Mouse (Mus musculus): Measurements from ENCODE around the gene Klhl5. TPM values are rescaled to one million over a fixed set of nuclear protein-coding genes. Genes with fewer than 3 reads are reported as not detected.
A peak's percentile ranks its signal among the peaks of the same experiment; 100 is the strongest.

Klhl5 gene
- total and polyA plus RNA-seq, 2 experiments from 2014 or later: 49.1 to 49.8 TPM

DNA sequence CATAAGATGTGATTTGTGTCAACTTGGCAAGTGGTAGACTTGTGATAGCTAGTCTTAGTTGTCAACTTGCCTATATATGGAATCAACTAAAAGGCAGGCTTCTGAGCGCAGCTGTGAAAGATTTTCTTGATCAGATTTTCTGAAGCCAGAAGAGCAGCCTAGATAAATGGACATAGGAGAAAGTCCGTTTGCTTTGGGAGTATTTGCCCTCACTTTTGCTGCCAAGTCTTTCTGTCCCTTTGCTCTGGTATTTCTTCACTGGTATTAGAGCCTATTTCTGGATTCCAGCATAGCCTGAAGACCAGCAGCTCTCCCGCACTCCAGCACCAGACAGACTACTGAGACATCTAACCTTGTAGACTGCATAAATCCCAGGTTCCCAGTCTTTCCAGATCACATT is 15.3 kb downstream of the Klhl5 start:
- Histone ChIP-seq H3K27ac (no peak overlapping the region), H3K27me3 (ENCODE audit: insufficient read depth, low read length) (no peaks in the 10 kb centered on the region), H3K4me2 (ENCODE audit: low read depth, low read length) (no peak overlapping the region), H3K36me3 (ENCODE audit: insufficient read depth, low read length) (no peaks in the 10 kb centered on the region), H3K9ac (replicated peaks; ENCODE audit: low read length) (no peak overlapping the region), H3K4me3 (ENCODE audit: low read length) (no peak overlapping the region), H3K4me1 (ENCODE audit: insufficient read depth, low read length) (no peaks in the 10 kb centered on the region), H3K9me3 (ENCODE audit: low read length) (no peaks in the 10 kb centered on the region)
- TF ChIP-seq CTCF (IDR thresholded peaks at IDR 0.05; ENCODE audit: low read depth): no peak
- ATAC-seq (no peak), DNase-seq (ENCODE audit: low spot score) (no peak)
- WGBS: 85% methylated on average over 3 of the region's 3 CpGs

DNA sequence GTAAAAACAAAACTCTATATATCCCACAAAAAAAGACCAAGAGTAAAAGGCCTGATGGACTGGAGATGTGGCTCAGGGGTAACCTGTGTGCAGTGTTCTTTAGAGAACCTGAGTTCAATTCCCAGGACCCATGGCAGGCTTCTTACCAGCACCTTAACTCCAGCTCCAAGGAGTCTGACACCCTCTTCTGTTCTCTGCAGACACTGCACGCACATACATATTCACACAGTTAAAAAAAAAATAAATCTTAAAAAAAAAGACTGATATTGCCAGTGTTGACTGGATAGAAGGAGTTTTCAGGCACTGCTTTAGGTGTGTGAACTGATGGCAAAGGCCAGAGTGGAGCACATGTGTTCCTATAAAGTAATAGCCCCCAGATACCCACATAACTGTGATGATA is 18.8 kb downstream of the Klhl5 start:
- no peaks in the 10 kb centered on the region for H3K36me3 ChIP-seq (ENCODE audit: insufficient read depth, low read length)
- H3K4me1 ChIP-seq (ENCODE audit: insufficient read depth, low read length): no peaks in the 10 kb centered on the region
- no peak overlapping the region for H3K9ac ChIP-seq (replicated peaks; ENCODE audit: low read length)
- no peak overlapping the region for H3K4me2 ChIP-seq (ENCODE audit: low read depth, low read length)
- no peak overlapping the region for H3K4me3 ChIP-seq (ENCODE audit: low read length)
- TF ChIP-seq CTCF (IDR thresholded peaks at IDR 0.05; ENCODE audit: low read depth): 0 out of 2 replicates have a peak, but pooled peaks have one; percentile 10
- WGBS: 87% methylated on average over 1 of the region's 1 CpGs
- no peak for DNase-seq (ENCODE audit: low spot score)
- no peaks in the 10 kb centered on the region for H3K27me3 ChIP-seq (ENCODE audit: insufficient read depth, low read length)
- H3K27ac ChIP-seq: no peak overlapping the region
- H3K9me3 ChIP-seq (ENCODE audit: low read length): no peaks in the 10 kb centered on the region
- ATAC-seq: no peak

DNA sequence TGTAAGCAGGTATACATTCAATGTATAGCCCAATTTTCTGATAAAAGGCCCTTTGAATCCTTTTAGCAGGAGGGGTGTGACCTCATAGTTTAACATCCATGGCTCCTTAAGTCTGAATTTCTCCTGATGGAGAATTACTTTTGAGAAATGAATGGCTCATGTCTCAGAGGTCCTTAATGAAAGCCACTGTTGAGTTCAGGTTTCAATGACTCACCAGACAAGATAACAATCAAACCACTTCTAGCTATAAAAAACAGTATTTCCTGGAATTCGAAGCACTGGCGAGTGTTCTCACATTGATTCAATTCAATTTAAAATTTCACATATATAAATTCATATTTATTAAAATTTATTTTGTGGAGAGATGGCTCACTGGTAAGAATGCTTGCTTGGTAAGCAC is 21.1 kb downstream of the Klhl5 start:
- no peak for DNase-seq (ENCODE audit: low spot score)
- WGBS: 90% methylated on average over 2 of the region's 2 CpGs
- Histone ChIP-seq H3K4me1 (ENCODE audit: insufficient read depth, low read length) (no peaks in the 10 kb centered on the region), H3K9me3 (ENCODE audit: low read length) (no peaks in the 10 kb centered on the region), H3K27ac (no peak overlapping the region), H3K4me3 (ENCODE audit: low read length) (no peak overlapping the region), H3K4me2 (ENCODE audit: low read depth, low read length) (no peak overlapping the region), H3K27me3 (ENCODE audit: insufficient read depth, low read length) (no peaks in the 10 kb centered on the region), H3K36me3 (ENCODE audit: insufficient read depth, low read length) (no peaks in the 10 kb centered on the region), H3K9ac (replicated peaks; ENCODE audit: low read length) (no peak overlapping the region)
- no peak for TF ChIP-seq CTCF (IDR thresholded peaks at IDR 0.05; ENCODE audit: low read depth)
- ATAC-seq: no peak

DNA sequence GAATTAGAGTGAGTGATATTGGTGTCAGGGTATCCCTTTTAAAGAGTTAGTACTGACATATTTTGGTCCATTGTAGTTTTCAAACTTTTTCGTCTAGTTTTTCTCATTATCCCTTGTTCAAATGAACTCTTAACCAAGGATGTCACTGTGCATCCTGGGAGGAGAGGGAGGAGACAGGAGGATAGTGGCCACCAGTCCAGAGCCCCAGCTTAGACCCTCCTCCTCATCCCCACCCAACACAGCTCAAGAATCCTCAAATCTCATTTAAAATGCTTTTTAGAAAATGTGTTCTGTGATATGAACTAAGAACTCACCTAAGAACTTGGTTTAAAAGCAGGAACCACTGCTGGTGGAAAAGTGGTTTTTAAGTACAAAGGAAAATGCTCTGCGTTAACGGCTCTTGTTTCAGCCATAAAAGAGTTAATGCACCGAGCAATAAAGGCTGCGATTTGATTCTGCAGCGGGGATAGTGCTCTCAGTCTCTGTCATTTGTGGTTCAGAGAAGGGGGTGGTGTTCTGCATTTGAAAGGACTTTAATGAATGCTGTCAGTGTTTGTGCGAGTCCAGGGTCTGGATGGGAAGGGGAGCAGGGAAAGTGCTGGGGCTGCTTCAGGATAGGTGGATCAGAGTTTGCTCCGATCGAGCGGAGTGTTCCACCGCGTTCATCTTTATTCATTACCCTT is 23.3 kb downstream of the Klhl5 start:
- H3K9me3 ChIP-seq (ENCODE audit: low read length): no peaks in the 10 kb centered on the region
- 3% methylated on average over 12 of the region's 12 CpGs for WGBS
- H3K27me3 ChIP-seq (ENCODE audit: insufficient read depth, low read length): no peaks in the 10 kb centered on the region
- peak overlapping the region; percentile 82 for H3K27ac ChIP-seq
- peak overlapping the region; percentile 63 for H3K9ac ChIP-seq (replicated peaks; ENCODE audit: low read length)
- DNase-seq (ENCODE audit: low spot score) (peak; percentile 80), ATAC-seq (peak; percentile 94)
- H3K4me2 ChIP-seq (ENCODE audit: low read depth, low read length): peak overlapping the region; percentile 62
- H3K4me3 ChIP-seq (ENCODE audit: low read length): peak overlapping the region; percentile 53
- no peaks in the 10 kb centered on the region for H3K36me3 ChIP-seq (ENCODE audit: insufficient read depth, low read length)
- no peak for TF ChIP-seq CTCF (IDR thresholded peaks at IDR 0.05; ENCODE audit: low read depth)
- H3K4me1 ChIP-seq (ENCODE audit: insufficient read depth, low read length): 0 out of 2 replicates have a peak, but pooled peaks cover 3% of the 10 kb centered on the region

- TF ChIP-seq CTCF (IDR thresholded peaks at IDR 0.05; ENCODE audit: low read depth): no peak
- H3K4me1 ChIP-seq (ENCODE audit: insufficient read depth, low read length): 0 out of 2 replicates have a peak, but pooled peaks cover 3% of the 10 kb centered on the region
- no peaks in the 10 kb centered on the region for H3K27me3 ChIP-seq (ENCODE audit: insufficient read depth, low read length)
- H3K4me3 ChIP-seq (ENCODE audit: low read length): peak overlapping the region; percentile 53
- H3K36me3 ChIP-seq (ENCODE audit: insufficient read depth, low read length): no peaks in the 10 kb centered on the region
- H3K27ac ChIP-seq: peak overlapping the region; percentile 82
- WGBS: 3% methylated on average over 20 of the region's 20 CpGs
- DNase-seq (ENCODE audit: low spot score) (peak; percentile 69), ATAC-seq (peak; percentile 66)
- no peaks in the 10 kb centered on the region for H3K9me3 ChIP-seq (ENCODE audit: low read length)
- peak overlapping the region; percentile 63 for H3K9ac ChIP-seq (replicated peaks; ENCODE audit: low read length)
- H3K4me2 ChIP-seq (ENCODE audit: low read depth, low read length): peak overlapping the region; percentile 62
These were observed 24.0 kb downstream of the Klhl5 start for GRCm38 (mm10) chr5:65131211-65131879.

GRCm38 (mm10) chr5:65136159-65136558 is 28.8 kb downstream of the Klhl5 start:
- Histone ChIP-seq H3K27ac (no peak overlapping the region), H3K9me3 (ENCODE audit: low read length) (no peaks in the 10 kb centered on the region), H3K36me3 (ENCODE audit: insufficient read depth, low read length) (no peaks in the 10 kb centered on the region), H3K4me1 (ENCODE audit: insufficient read depth, low read length) (0 out of 2 replicates have a peak, but pooled peaks cover 3% of the 10 kb centered on the region), H3K4me3 (ENCODE audit: low read length) (no peak overlapping the region), H3K4me2 (ENCODE audit: low read depth, low read length) (0 out of 2 replicates have a peak overlapping the region, but pooled peaks have one; percentile 4), H3K9ac (replicated peaks; ENCODE audit: low read length) (no peak overlapping the region), H3K27me3 (ENCODE audit: insufficient read depth, low read length) (no peaks in the 10 kb centered on the region)
- 87% methylated on average over 7 of the region's 7 CpGs for WGBS
- ATAC-seq (no peak), DNase-seq (ENCODE audit: low spot score) (no peak)
- TF ChIP-seq CTCF (IDR thresholded peaks at IDR 0.05; ENCODE audit: low read depth): no peak

DNA sequence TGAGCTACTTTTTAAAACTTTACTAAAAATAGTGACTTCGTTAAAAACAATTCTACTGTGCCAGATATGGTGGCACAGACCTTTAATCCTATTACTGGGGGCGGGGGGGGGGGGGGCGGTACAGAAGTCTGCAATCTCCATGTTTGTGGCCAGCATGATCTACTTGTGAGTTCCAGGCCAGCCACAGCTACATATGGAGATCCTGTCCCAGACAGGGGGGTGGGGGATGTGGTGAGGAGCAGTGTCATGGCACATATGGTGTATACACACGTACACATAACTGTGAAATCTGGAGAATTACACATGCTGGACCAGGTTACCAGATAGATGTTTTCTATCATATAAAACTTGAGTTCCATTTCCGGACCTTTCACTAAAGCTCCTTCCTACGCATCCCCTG is 29.7 kb downstream of the Klhl5 start:
- H3K4me2 ChIP-seq (ENCODE audit: low read depth, low read length): no peak overlapping the region
- DNase-seq (ENCODE audit: low spot score) (no peak), ATAC-seq (no peak)
- no peaks in the 10 kb centered on the region for H3K9me3 ChIP-seq (ENCODE audit: low read length)
- no peak overlapping the region for H3K27ac ChIP-seq
- H3K9ac ChIP-seq (replicated peaks; ENCODE audit: low read length): no peak overlapping the region
- H3K4me1 ChIP-seq (ENCODE audit: insufficient read depth, low read length): 0 out of 2 replicates have a peak, but pooled peaks cover 3% of the 10 kb centered on the region
- H3K27me3 ChIP-seq (ENCODE audit: insufficient read depth, low read length): no peaks in the 10 kb centered on the region
- H3K36me3 ChIP-seq (ENCODE audit: insufficient read depth, low read length): peaks cover 3% of the 10 kb centered on the region; the same call in 1 of the 2 replicates
- H3K4me3 ChIP-seq (ENCODE audit: low read length): no peak overlapping the region
- WGBS: 82% methylated on average over 6 of the region's 6 CpGs
- no peak for TF ChIP-seq CTCF (IDR thresholded peaks at IDR 0.05; ENCODE audit: low read depth)

All from hindbrain, postnatal 0 days (tissue).